Mouse (Mus musculus): ENCODE data around the gene Vmn1r113. TPM values are rescaled to one million over a fixed set of nuclear protein-coding genes. Genes with fewer than 3 reads are reported as not detected.
"Not testable (repeated sequence)": the region's sequence is repeated elsewhere in the genome, so short reads cannot be mapped to it uniquely, and the experiment has no call there.

Vmn1r113 gene
- not detected in 2 replicates for polyA plus RNA-seq (2011; ENCODE audit: insufficient read depth, insufficient read length, low replicate concordance, missing spikeins)

- not testable (repeated sequence) for H3K27ac ChIP-seq (ENCODE audit: control insufficient read depth, insufficient read depth, low read depth, low read length, poor library complexity); H3K4me1 ChIP-seq (ENCODE audit: control insufficient read depth, insufficient read depth, low read length); H3K4me3 ChIP-seq (replicated peaks; ENCODE audit: control insufficient read depth, low read depth, low read length)
- WGBS, result 61% methylated on average over 2 of the region's 2 CpGs
Measured at GRCm38 (mm10) chr7:20786985-20787384, at the start of gene Vmn1r113. Gene Vmn1r113 (plus strand): TSS chr7:20787285.

GRCm38 (mm10) chr7:20770885-20771284 lies 16.2 kb upstream of the Vmn1r113 start, which contains the start of gene Vmn1r112:
Gene Vmn1r112 (plus strand): TSS chr7:20771185.
- no CpG with 5 or more reads among the region's 3 CpGs for WGBS
- not testable (repeated sequence) for H3K27ac ChIP-seq (ENCODE audit: control insufficient read depth, insufficient read depth, low read depth, low read length, poor library complexity); H3K4me3 ChIP-seq (replicated peaks; ENCODE audit: control insufficient read depth, low read depth, low read length); H3K4me1 ChIP-seq (ENCODE audit: control insufficient read depth, insufficient read depth, low read length)

GRCm38 (mm10) chr7:20812086-20812485 lies 25.0 kb downstream of the Vmn1r113 start, which contains the start of gene Vmn1r114:
Gene Vmn1r114 (minus strand): TSS chr7:20812186.
- not testable (repeated sequence) for H3K4me1 ChIP-seq (ENCODE audit: control insufficient read depth, insufficient read depth, low read length); H3K4me3 ChIP-seq (replicated peaks; ENCODE audit: control insufficient read depth, low read depth, low read length); H3K27ac ChIP-seq (ENCODE audit: control insufficient read depth, insufficient read depth, low read depth, low read length, poor library complexity)
- WGBS, result no CpG with 5 or more reads among the region's 5 CpGs

Other genes with a start within 250 kb of the Vmn1r113 start
- not detected in 2 replicates for gene Gm5726, start 241.5 kb upstream of the Vmn1r113 start, polyA plus RNA-seq (2011; ENCODE audit: insufficient read depth, insufficient read length, low replicate concordance, missing spikeins)
- not detected in 2 replicates for gene Gm4141, start 211.0 kb upstream of the Vmn1r113 start, polyA plus RNA-seq (2011; ENCODE audit: insufficient read depth, insufficient read length, low replicate concordance, missing spikeins)
- not detected in 2 replicates for gene Gm4513, start 188.3 kb upstream of the Vmn1r113 start, polyA plus RNA-seq (2011; ENCODE audit: insufficient read depth, insufficient read length, low replicate concordance, missing spikeins)
- not detected in 2 replicates for gene Vmn1r107, start 118.4 kb upstream of the Vmn1r113 start, polyA plus RNA-seq (2011; ENCODE audit: insufficient read depth, insufficient read length, low replicate concordance, missing spikeins)
- gene Vmn1r111, start 84.1 kb upstream of the Vmn1r113 start, polyA plus RNA-seq (2011; ENCODE audit: insufficient read depth, insufficient read length, low replicate concordance, missing spikeins), result not detected in 2 replicates
- not detected in 2 replicates for gene Gm10668, start 56.7 kb upstream of the Vmn1r113 start, polyA plus RNA-seq (2011; ENCODE audit: insufficient read depth, insufficient read length, low replicate concordance, missing spikeins)
- gene Vmn1r112, start 16.1 kb upstream of the Vmn1r113 start, polyA plus RNA-seq (2011; ENCODE audit: insufficient read depth, insufficient read length, low replicate concordance, missing spikeins), result not detected in 2 replicates
- gene Vmn1r114, start 24.9 kb downstream of the Vmn1r113 start, polyA plus RNA-seq (2011; ENCODE audit: insufficient read depth, insufficient read length, low replicate concordance, missing spikeins), result not detected in 2 replicates
- not detected in 2 replicates for gene Vmn1r115, start 57.7 kb downstream of the Vmn1r113 start, polyA plus RNA-seq (2011; ENCODE audit: insufficient read depth, insufficient read length, low replicate concordance, missing spikeins)
- gene Vmn1r116, start 85.0 kb downstream of the Vmn1r113 start, polyA plus RNA-seq (2011; ENCODE audit: insufficient read depth, insufficient read length, low replicate concordance, missing spikeins), result not detected in 2 replicates
- not detected in 2 replicates for gene Vmn1r117, start 96.8 kb downstream of the Vmn1r113 start, polyA plus RNA-seq (2011; ENCODE audit: insufficient read depth, insufficient read length, low replicate concordance, missing spikeins)
- gene Vmn1r118, start 125.1 kb downstream of the Vmn1r113 start, polyA plus RNA-seq (2011; ENCODE audit: insufficient read depth, insufficient read length, low replicate concordance, missing spikeins), result not detected in 2 replicates
- gene Vmn1r119, start 225.2 kb downstream of the Vmn1r113 start, polyA plus RNA-seq (2011; ENCODE audit: insufficient read depth, insufficient read length, low replicate concordance, missing spikeins), result not detected in 2 replicates

All from bone marrow, adult 2 months (tissue).